ENCODE assay signal across 14 mouse cellular contexts in the genomic region with DNA sequence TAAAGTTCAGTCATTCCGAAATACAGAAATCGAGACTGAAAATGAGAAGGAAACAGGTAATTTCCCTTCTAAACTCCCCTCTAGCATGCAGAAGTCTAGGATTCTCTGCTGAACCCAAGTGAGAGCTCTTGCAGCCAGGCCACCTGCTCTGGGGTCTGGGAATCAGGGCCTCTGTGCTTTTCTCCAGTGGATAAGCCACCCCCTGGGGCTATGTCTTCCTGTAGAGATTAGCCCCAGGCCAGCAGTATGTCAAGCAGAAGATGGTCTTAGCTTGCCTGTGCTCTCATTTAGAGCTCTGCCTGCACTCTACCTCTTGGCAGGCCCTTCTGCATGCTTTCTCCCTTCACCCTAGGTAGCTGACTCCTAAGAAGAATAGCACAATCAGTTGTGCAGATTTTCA.
"Had no signal": no experiment of that assay in that cellular context is flagged by ENCODE, and none has a peak within 500 bp of the region (broad histone marks: within the 10 kb centered on the region; RNA-seq: fewer than 3 reads in every experiment).

No protein-coding gene starts in this region.

- ATAC-seq: liver, postnatal 0 days; lung, postnatal 0 days; midbrain, embryonic 13.5 days; midbrain, embryonic 15.5 days had no signal

- DNase-seq: liver, postnatal 0 days; lung, adult 2 months; lung, postnatal 14 days; lung, postnatal 36 days; right cerebral cortex, adult 18-20 months; right cerebral cortex, postnatal 25 days; right cerebral cortex, postnatal 4 days; spleen, adult 18-20 months; thymus, adult 18-20 months; thymus, postnatal 14 days; thymus, postnatal 36 days had no signal
